Mouse (Mus musculus) MEL (cell line): ENCODE measurements around the gene Atp13a3.
"Not testable (repeated sequence)": the region's sequence is repeated elsewhere in the genome, so short reads cannot be mapped to it uniquely, and the experiment has no call there.

Experiments used
- CTCF ChIP-seq, 3 experiments: IDR thresholded peaks in 2 of 3; conservative IDR thresholded peaks in 1 of 3; 2 replicates each; pipeline ENCODE4 v1.5.1; 2011 to 2012; ENCODE audit warnings: low read length in 3 of 3, low read depth in 2 of 3, mild to moderate bottlenecking in 2 of 3, improper control_type of control experiment in 1 of 3, inconsistent platforms in 1 of 3, mixed read lengths in 1 of 3, moderate library complexity in 1 of 3; ENCODE audit not compliant: control insufficient read depth in 1 of 3, insufficient read depth in 1 of 3, poor library complexity in 1 of 3, severe bottlenecking in 1 of 3
- MAZ ChIP-seq: IDR thresholded peaks from 2 replicates; pipeline ENCODE4 v1.6.1; 2012; ENCODE audit warnings: low read depth, mild to moderate bottlenecking, inconsistent platforms, low read length, improper control_type of control experiment

DNA sequence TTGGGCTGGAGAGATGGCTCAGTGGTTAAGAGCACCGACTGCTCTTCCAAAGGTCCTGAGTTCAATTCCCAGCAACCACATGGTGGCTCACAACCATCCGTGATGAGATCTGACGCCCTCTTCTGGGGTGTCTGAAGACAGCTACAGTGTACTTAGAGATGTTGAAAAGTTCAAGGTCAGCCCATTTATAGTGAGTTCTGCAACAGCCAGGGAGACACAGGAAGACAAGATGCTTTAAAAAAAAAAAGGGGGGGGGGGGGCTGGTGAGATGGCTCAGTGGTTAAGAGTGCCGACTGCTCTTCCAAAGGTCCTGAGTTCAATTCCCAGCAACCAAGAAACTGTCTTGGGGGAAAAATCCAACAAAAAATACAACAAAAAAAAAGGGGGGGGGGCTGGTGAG lies 32.5 kb downstream of the Atp13a3 start:
- TF ChIP-seq CTCF (IDR thresholded peaks at IDR 0.05 in 2 of 3, conservative IDR thresholded peaks at IDR 0.05 in 1 of 3; ENCODE audit: control insufficient read depth in 1 of 3, insufficient read depth in 1 of 3, low read depth in 2 of 3, low read length in 3 of 3, poor library complexity in 1 of 3, severe bottlenecking in 1 of 3), result peak in 1 of 3 experiments; percentile 2; a peak in 1 of 6 replicates
- TF ChIP-seq MAZ, result not testable (repeated sequence)
